Mouse (Mus musculus) erythroblast, embryonic 14.5 days (primary cell): ENCODE data around the gene Daam1. TPM values are rescaled to one million over a fixed set of nuclear protein-coding genes. Genes with fewer than 3 reads are reported as not detected.

ENCODE experiments used
- H3K27me3 ChIP-seq: 2 replicates; pipeline ENCODE4 v1.6.1; 2012; ENCODE audit warnings: inconsistent platforms; ENCODE audit not compliant: control insufficient read depth
- H3K36me3 ChIP-seq: 2 replicates; pipeline ENCODE4 v1.6.1; 2012; ENCODE audit warnings: mild to moderate bottlenecking, inconsistent platforms; ENCODE audit not compliant: control insufficient read depth
- H3K4me1 ChIP-seq: 2 replicates; pipeline ENCODE4 v1.6.1; 2012; ENCODE audit warnings: inconsistent platforms; ENCODE audit not compliant: control insufficient read depth
- H3K4me3 ChIP-seq: replicated peaks from 2 replicates; pipeline ENCODE3; 2012; ENCODE audit warnings: moderate library complexity, mild to moderate bottlenecking, inconsistent platforms
- H3K9me3 ChIP-seq: 2 replicates; pipeline ENCODE4 v1.6.1; 2012; ENCODE audit warnings: low read length, inconsistent platforms, mixed read lengths; ENCODE audit not compliant: control insufficient read depth
- GATA1 ChIP-seq: IDR thresholded peaks from 2 replicates; pipeline ENCODE4 v1.6.1; 2012; ENCODE audit warnings: low read length, inconsistent platforms, mixed read lengths
- TAL1 ChIP-seq: IDR thresholded peaks from 3 replicates; pipeline ENCODE4 v1.6.1; 2012; ENCODE audit warnings: low read length, inconsistent platforms, mixed read lengths
- polyA plus RNA-seq: library from polyadenylated mRNA; stranded (reverse); fragments of >175 nt; gene quantifications from 2 replicates; pipeline ENCODE4 v1.2.3, GENCODE M21; 2012

The Daam1 gene
- polyA plus RNA-seq: 1.7 and 2.2 TPM in 2 replicates

DNA sequence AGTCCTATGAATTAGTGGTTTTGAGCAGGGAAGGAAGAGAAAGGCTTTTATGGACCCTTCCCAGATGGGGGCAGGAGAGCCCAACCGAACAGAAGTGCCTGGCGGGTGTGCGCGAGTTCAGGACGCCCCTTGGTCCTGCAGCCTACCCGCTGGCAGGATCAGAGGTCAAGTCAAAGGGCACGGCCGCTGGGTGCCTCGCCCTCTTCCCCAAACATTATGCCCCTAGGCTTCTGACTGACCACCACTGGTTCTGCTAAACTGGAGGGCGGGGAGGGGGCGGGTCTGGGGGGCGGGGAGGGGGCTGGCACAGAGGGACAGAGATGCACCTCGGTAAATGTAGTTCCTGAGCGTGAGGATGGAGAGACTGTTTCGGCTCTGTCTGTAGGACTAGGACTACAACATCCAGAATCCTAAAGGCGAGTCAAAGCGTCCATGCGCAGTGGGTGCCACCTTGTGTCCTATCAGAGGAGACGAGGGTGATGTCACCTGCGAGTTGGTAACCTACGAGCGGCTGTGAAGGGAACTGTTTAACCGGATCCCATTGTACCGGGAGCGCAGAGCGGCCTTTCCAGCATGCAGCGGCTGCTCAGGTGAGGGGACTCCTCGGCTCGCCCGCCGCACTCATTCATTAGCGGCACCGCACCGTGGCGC, at the start of gene Daam1:
Gene Daam1, plus strand, starts transcription at position 472 of the 651 bp plus-strand sequence.
- no peaks in the 10 kb centered on the region for H3K9me3 ChIP-seq
- H3K27me3 ChIP-seq: no peaks in the 10 kb centered on the region; the same call in 1 of the 2 replicates
- peaks cover 53% of the 10 kb centered on the region for H3K4me1 ChIP-seq
- TF ChIP-seq GATA1: no peak
- TF ChIP-seq TAL1: no peak
- peak within 1 kb of the TSS; percentile 78 for H3K4me3 ChIP-seq
- peaks cover 14% of the 10 kb centered on the region for H3K36me3 ChIP-seq

DNA sequence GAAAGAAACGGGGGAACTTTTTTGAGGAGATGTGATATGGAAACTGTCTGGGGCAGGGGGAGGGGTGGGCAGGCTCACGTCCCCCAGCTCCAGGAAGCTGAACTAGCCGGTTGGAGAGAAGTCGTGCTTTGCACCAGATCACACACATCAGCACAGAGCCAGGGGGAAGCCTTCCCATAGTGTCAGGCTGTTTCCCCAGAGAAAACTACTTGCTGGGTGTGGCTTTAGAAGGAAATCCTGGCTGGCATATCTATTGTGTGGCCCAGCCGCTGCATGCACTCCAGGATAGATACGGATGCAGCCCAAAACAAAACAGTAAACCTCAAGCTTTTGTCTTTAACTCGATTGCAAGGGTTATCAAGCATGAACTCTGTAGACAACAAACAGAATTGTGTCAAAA, 49.7 kb upstream of the Daam1 start:
- H3K4me3 ChIP-seq: no peak overlapping the region

DNA sequence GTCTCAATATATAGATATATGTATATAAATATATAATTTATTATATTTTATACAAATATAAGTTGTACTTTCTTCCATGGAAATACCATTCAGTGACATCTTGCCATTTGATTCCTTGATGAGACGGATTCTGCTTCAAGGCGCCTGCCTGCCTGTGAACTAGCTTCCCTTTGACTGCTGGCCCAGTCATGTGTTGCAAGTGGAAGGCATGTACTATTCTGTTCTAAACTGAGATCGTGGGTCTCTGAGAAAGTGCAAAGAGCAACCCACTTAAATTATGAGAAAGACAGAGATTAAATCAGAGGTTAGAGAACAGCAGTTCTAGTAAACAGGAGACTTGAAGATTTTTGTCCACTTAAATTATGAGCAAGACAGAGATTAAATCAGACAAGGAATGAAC, 46.9 kb upstream of the Daam1 start:
- no peak for TF ChIP-seq GATA1
- TF ChIP-seq TAL1: no peak
- Histone ChIP-seq H3K4me3 (no peak overlapping the region), H3K27me3 (no peaks in the 10 kb centered on the region), H3K4me1 (no peaks in the 10 kb centered on the region), H3K9me3 (no peaks in the 10 kb centered on the region), H3K36me3 (no peaks in the 10 kb centered on the region)

More for the DNA sequence above, 49.7 kb upstream of the Daam1 start:
- H3K36me3 ChIP-seq: no peaks in the 10 kb centered on the region
- no peaks in the 10 kb centered on the region for H3K4me1 ChIP-seq
- no peak for TF ChIP-seq TAL1
- no peak for TF ChIP-seq GATA1
- H3K9me3 ChIP-seq: no peaks in the 10 kb centered on the region
- peaks cover 4% of the 10 kb centered on the region; the same call in 1 of the 2 replicates for H3K27me3 ChIP-seq

DNA sequence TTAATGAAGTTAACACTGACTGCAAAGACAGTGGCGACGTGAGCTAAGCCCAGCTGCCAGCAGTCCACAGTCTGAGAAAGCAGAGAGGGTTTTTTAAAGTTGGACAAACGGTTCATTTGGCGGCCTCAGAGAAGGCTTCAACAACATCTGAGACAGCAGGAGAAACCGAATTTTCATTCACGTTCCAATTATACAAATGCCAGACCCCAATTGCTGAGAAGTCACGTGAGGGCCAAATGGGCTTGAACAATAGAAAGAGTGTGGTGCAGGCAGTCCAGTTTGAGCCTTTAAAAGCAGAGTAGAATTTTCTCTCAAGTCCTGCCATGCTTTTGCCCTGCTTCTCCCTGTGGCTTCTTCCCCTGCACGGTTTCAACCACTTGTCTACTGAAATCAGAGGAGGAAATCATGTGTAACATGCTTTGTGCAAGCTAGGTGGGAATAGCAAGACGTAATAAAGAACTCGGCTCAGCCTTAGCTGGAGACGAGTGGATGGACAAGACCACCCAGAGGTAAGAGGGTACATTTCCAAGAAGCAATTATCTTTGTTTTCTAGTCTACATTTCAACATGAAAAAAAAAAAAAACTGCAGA, 46.1 kb upstream of the Daam1 start:
- Histone ChIP-seq H3K4me1 (no peaks in the 10 kb centered on the region), H3K36me3 (no peaks in the 10 kb centered on the region), H3K27me3 (no peaks in the 10 kb centered on the region), H3K9me3 (no peaks in the 10 kb centered on the region), H3K4me3 (no peak overlapping the region)
- no peak for TF ChIP-seq TAL1
- no peak for TF ChIP-seq GATA1

DNA sequence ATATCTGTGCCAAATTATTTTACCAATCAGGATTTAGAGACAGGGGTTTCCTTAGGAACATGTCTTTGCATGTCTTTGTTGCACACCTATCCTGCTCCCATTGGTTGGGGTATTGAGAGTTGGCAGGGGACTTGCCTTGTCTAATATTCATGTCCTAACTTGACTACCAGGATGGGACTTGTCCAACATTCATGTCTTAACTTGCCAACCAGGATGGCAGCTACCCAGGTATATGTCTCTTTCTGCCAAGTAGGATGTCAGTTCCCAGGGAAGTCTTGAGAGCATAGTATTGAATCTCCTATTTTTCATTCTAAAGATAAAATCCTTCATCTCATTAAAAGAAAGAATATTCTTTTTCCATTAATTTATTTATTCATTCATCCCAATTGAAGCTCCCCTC, 44.4 kb upstream of the Daam1 start:
- Histone ChIP-seq H3K4me3 (no peak overlapping the region), H3K9me3 (no peaks in the 10 kb centered on the region), H3K27me3 (no peaks in the 10 kb centered on the region), H3K4me1 (no peaks in the 10 kb centered on the region), H3K36me3 (no peaks in the 10 kb centered on the region)
- no peak for TF ChIP-seq GATA1
- no peak for TF ChIP-seq TAL1

DNA sequence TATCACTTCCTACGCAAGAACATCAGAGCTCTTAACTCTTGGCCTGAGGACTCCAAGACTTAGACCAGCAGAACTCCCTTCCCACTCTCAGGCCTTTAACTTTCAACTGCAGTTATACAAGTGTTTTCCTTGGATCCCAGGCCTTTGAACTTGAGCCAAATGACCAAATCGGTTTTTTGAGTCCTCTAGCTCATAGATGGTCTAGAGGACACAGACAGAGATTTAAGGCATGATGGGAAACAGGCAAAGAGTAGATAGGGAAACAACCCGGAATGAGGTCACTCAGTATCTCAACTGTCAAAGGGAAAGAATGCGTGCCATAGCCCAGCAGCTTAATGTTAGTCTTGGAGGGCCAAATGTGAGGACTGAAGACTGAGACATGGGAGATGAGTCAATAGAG, 42.1 kb upstream of the Daam1 start:
- H3K27me3 ChIP-seq: no peaks in the 10 kb centered on the region
- H3K4me3 ChIP-seq: no peak overlapping the region
- no peaks in the 10 kb centered on the region for H3K4me1 ChIP-seq
- TF ChIP-seq GATA1 (no peak), TAL1 (no peak)
- no peaks in the 10 kb centered on the region for H3K36me3 ChIP-seq
- H3K9me3 ChIP-seq: no peaks in the 10 kb centered on the region

DNA sequence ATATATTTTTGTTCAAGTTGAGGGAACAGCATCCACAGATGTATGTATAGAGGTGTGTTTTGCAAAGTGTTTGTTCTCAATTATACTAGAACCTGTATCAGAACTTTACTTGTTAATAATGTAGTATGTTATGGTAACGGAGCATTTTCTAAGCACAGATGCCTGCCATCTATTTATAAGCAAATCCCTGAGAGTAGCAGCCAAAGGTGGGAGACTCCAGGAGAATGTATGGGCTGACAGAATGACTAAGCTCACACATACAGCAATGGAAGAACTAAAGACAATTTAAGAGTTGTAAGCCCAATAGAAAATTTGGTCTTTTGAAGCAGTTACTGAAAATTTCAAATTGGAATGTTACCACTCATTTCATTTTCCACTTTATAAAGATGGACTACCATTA, 40.3 kb upstream of the Daam1 start:
- no peaks in the 10 kb centered on the region for H3K4me1 ChIP-seq
- H3K27me3 ChIP-seq: no peaks in the 10 kb centered on the region
- H3K36me3 ChIP-seq: no peaks in the 10 kb centered on the region

DNA sequence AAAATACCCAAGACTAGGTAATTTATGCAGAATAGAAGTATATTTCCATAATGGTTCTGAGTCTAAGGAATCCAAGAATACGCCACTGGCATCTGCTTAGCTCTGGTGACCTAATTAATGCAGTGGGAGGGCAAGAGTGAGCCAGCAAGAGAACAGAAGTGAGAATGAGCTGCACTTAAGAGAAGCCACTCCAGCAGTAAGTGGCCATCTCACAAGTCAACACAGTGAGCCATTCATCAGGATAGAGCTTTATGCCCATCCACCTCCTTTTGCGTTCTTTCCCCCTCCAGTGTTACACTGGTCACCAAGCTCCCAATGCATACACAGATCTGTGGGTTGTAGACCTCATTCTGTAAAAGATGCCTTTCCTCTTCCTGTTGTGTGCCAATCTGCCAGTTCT, 37.8 kb upstream of the Daam1 start:
- H3K9me3 ChIP-seq: no peaks in the 10 kb centered on the region
- no peaks in the 10 kb centered on the region for H3K4me1 ChIP-seq
- no peaks in the 10 kb centered on the region for H3K36me3 ChIP-seq
- TF ChIP-seq GATA1 (no peak), TAL1 (no peak)
- H3K27me3 ChIP-seq: no peaks in the 10 kb centered on the region
- H3K4me3 ChIP-seq: no peak overlapping the region

More for the DNA sequence above, 40.3 kb upstream of the Daam1 start:
- Histone ChIP-seq H3K9me3 (no peaks in the 10 kb centered on the region), H3K4me3 (no peak overlapping the region)
- TF ChIP-seq TAL1: no peak
- no peak for TF ChIP-seq GATA1

DNA sequence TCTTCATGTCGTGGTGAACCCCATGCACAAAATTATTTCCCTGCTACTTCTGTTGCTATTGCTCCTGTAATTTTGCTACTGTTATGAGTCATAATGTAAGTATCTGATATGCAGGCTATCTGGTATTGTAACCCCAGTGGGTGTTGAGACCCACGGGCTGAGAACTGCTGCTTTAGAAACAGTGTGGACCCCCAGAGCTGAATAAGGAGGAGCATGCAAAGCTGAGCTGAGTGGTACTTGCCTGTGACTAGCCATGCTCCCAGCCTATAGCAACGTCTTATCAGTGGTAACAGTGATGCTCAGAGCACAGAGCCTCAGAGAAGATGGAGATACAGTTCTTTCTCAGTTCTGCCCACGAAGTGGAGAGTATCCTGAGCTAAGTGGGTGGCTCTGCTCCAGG, 35.3 kb upstream of the Daam1 start:
- no peaks in the 10 kb centered on the region for H3K36me3 ChIP-seq
- no peak overlapping the region for H3K4me3 ChIP-seq
- H3K27me3 ChIP-seq: no peaks in the 10 kb centered on the region
- H3K4me1 ChIP-seq: no peaks in the 10 kb centered on the region
- no peaks in the 10 kb centered on the region for H3K9me3 ChIP-seq
- TF ChIP-seq TAL1: no peak
- no peak for TF ChIP-seq GATA1
